In the genomic region with DNA sequence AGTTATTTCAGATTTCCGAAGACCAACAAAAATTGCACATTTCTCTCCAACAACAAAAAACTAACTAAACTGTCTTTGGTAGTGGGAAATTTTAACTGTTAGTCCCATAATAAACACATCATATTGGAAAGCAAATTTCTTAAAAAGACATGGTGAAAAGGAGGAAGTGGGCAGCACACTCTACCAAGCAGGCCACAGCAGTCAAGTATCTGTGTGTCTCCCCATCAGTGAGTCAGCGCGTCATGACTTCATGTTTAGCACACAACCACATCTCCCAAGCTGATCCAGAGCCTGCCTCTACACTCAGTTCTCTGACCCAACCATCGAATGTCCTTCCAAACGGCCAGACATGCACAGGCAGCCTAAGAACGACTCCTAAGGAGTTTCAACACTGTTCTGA, we compare ENCODE assay signal across 17 mouse cellular contexts. TPM values are rescaled to one million over a fixed set of nuclear protein-coding genes. Genes with fewer than 3 reads are reported as not detected.
A peak's percentile ranks its signal among the peaks of the same experiment; 100 is the strongest.
DNase-seq lines count a peak whose midpoint lies in the region; ATAC-seq and TF ChIP-seq lines count a peak whose summit lies in the region.
"Had no signal": no experiment of that assay in that cellular context is flagged by ENCODE, and none has a peak within 500 bp of the region (broad histone marks: within the 10 kb centered on the region; RNA-seq: fewer than 3 reads in every experiment).

No protein-coding gene starts in this region.

- peaks cover 59% of the 10 kb centered on the region for H3K4me1 ChIP-seq in forebrain, embryonic 10.5 days
- peaks cover 18% of the 10 kb centered on the region for H3K4me1 ChIP-seq in forebrain, embryonic 14.5 days (ENCODE audit: control insufficient read depth, insufficient read depth, low read length)
- H3K4me1 ChIP-seq in MEL (ENCODE audit: control insufficient read depth in 1 of 2, insufficient read depth in 2 of 2, low read length in 2 of 2), result peaks cover 8 to 34% of the 10 kb centered on the region in 2 experiments
- peaks cover 65% of the 10 kb centered on the region for H3K4me1 ChIP-seq in megakaryocyte, embryonic 14.5 days
- H3K4me1 ChIP-seq in stomach, embryonic 16.5 days (ENCODE audit: control insufficient read depth, insufficient read depth, low read length), result peaks cover 27% of the 10 kb centered on the region

- TF ChIP-seq POLR2A in MEL (IDR thresholded peaks at IDR 0.05; ENCODE audit: control insufficient read depth in 1 of 2, insufficient read depth in 1 of 2, low read depth in 1 of 2, low read length in 2 of 2, poor library complexity in 1 of 2), result no peak

- 74% methylated on average over 6 of the region's 6 CpGs for WGBS in forebrain, embryonic 10.5 days
- WGBS in forebrain, embryonic 14.5 days, result 69% methylated on average over 6 of the region's 6 CpGs
- 72% methylated on average over 6 of the region's 6 CpGs for WGBS in stomach, embryonic 16.5 days

- H3K79me2 ChIP-seq in MEL (ENCODE audit: control insufficient read depth, insufficient read depth, low read length, poor library complexity), result no peaks in the 10 kb centered on the region; the same call in 1 of the 2 replicates

- no peaks in the 10 kb centered on the region for H3K9me3 ChIP-seq in forebrain, embryonic 10.5 days
- no peaks in the 10 kb centered on the region for H3K9me3 ChIP-seq in forebrain, embryonic 14.5 days (replicated peaks; ENCODE audit: control insufficient read depth, low read length)
- H3K9me3 ChIP-seq in MEL (replicated peaks; ENCODE audit: insufficient read depth, low read length), result no peaks in the 10 kb centered on the region
- H3K9me3 ChIP-seq in megakaryocyte, embryonic 14.5 days, result no peaks in the 10 kb centered on the region
- H3K9me3 ChIP-seq in stomach, embryonic 16.5 days (replicated peaks; ENCODE audit: control insufficient read depth, low read length), result no peaks in the 10 kb centered on the region
- H3K9me3 ChIP-seq: hindbrain, embryonic 12.5 days had no signal

- no peaks in the 10 kb centered on the region for H3K36me3 ChIP-seq in forebrain, embryonic 10.5 days (replicated peaks)
- no peaks in the 10 kb centered on the region for H3K36me3 ChIP-seq in forebrain, embryonic 14.5 days (ENCODE audit: control insufficient read depth, insufficient read depth, low read length)
- H3K36me3 ChIP-seq in MEL (ENCODE audit: control insufficient read depth in 1 of 2, insufficient read depth in 2 of 2, low read length in 2 of 2), result peaks cover 0 to 30% of the 10 kb centered on the region in 2 experiments; a peak in 2 of 4 replicates
- H3K36me3 ChIP-seq in megakaryocyte, embryonic 14.5 days (replicated peaks; ENCODE audit: low read length), result no peaks in the 10 kb centered on the region
- no peaks in the 10 kb centered on the region for H3K36me3 ChIP-seq in stomach, embryonic 16.5 days (ENCODE audit: control insufficient read depth, insufficient read depth, low read length)
- H3K36me3 ChIP-seq: hindbrain, embryonic 12.5 days had no signal

- H3K9ac ChIP-seq in forebrain, embryonic 14.5 days (ENCODE audit: low read length), result no peak overlapping the region
- H3K9ac ChIP-seq in MEL (ENCODE audit: control insufficient read depth, low read depth, low read length, poor library complexity, severe bottlenecking), result peak overlapping the region; percentile 55
- H3K9ac ChIP-seq in stomach, embryonic 16.5 days (ENCODE audit: low read length), result no peak overlapping the region
- H3K9ac ChIP-seq: hindbrain, embryonic 12.5 days had no signal

- ATAC-seq in forebrain, embryonic 14.5 days, result no peak
- no peak for ATAC-seq in stomach, embryonic 16.5 days (ENCODE audit: insufficient read depth, low FRiP score)

- H3K27me3 ChIP-seq in forebrain, embryonic 10.5 days (ENCODE audit: poor library complexity, severe bottlenecking), result no peaks in the 10 kb centered on the region
- H3K27me3 ChIP-seq in forebrain, embryonic 14.5 days (replicated peaks; ENCODE audit: control insufficient read depth, insufficient read depth, low read length), result no peaks in the 10 kb centered on the region
- H3K27me3 ChIP-seq in MEL (ENCODE audit: control insufficient read depth in 1 of 2, insufficient read depth in 2 of 2, low read length in 2 of 2), result no peaks in the 10 kb centered on the region
- peaks cover 4% of the 10 kb centered on the region for H3K27me3 ChIP-seq in megakaryocyte, embryonic 14.5 days (replicated peaks)
- H3K27me3 ChIP-seq in stomach, embryonic 16.5 days (ENCODE audit: control insufficient read depth, insufficient read depth, low read length), result no peaks in the 10 kb centered on the region
- H3K27me3 ChIP-seq: hindbrain, embryonic 12.5 days had no signal

- H3K4me2 ChIP-seq in forebrain, embryonic 14.5 days (ENCODE audit: low read length), result no peak overlapping the region
- no peak overlapping the region for H3K4me2 ChIP-seq in stomach, embryonic 16.5 days (ENCODE audit: low read depth, low read length)
- H3K4me2 ChIP-seq: hindbrain, embryonic 12.5 days had no signal

- H3K27ac ChIP-seq in forebrain, embryonic 10.5 days, result 0 out of 2 replicates have a peak overlapping the region, but pooled peaks have one; percentile 21
- no peak overlapping the region for H3K27ac ChIP-seq in forebrain, embryonic 14.5 days (ENCODE audit: low read depth, low read length)
- peak overlapping the region; percentile 84 for H3K27ac ChIP-seq in MEL (ENCODE audit: control insufficient read depth, low read depth, low read length)
- H3K27ac ChIP-seq in stomach, embryonic 16.5 days (ENCODE audit: low read length), result 0 out of 2 replicates have a peak overlapping the region, but pooled peaks have one; percentile 21
- H3K27ac ChIP-seq: hindbrain, embryonic 12.5 days; kidney, postnatal 0 days had no signal

- no peak overlapping the region for H3K4me3 ChIP-seq in forebrain, embryonic 10.5 days
- no peak overlapping the region for H3K4me3 ChIP-seq in forebrain, embryonic 14.5 days (ENCODE audit: low read depth, low read length)
- peak overlapping the region in 1 of 2 experiments; percentile 50; a peak in 3 of 4 replicates for H3K4me3 ChIP-seq in MEL (ENCODE audit: control insufficient read depth in 1 of 2, insufficient read depth in 1 of 2, low read depth in 2 of 2, low read length in 2 of 2)
- H3K4me3 ChIP-seq in megakaryocyte, embryonic 14.5 days (replicated peaks), result peak overlapping the region; percentile 81
- no peak overlapping the region for H3K4me3 ChIP-seq in stomach, embryonic 16.5 days (replicated peaks; ENCODE audit: low read length)
- H3K4me3 ChIP-seq: hindbrain, embryonic 12.5 days had no signal

- TF ChIP-seq EP300 in MEL (IDR thresholded peaks at IDR 0.05; ENCODE audit: low read depth in 1 of 2, low read length in 2 of 2), result peak; percentile 30 to 52; a peak in 3 of 4 replicates

- no peak for TF ChIP-seq CTCF in MEL (IDR thresholded peaks at IDR 0.05 in 2 of 3, conservative IDR thresholded peaks at IDR 0.05 in 1 of 3; ENCODE audit: control insufficient read depth in 1 of 3, insufficient read depth in 1 of 3, low read depth in 2 of 3, low read length in 3 of 3, poor library complexity in 1 of 3, severe bottlenecking in 1 of 3)

- TF ChIP-seq RAD21 in MEL (IDR thresholded peaks at IDR 0.05; ENCODE audit: low read depth, low read length), result no peak

- DNase-seq in forebrain, embryonic 10.5 days (ENCODE audit: extremely low spot score, low spot score), result no peak
- DNase-seq in forebrain, embryonic 14.5 days (ENCODE audit: low spot score), result no peak
- peak; percentile 88 for DNase-seq in MEL (ENCODE audit: low read depth, low spot score)
- no peak for DNase-seq in testis, postnatal 10 days (ENCODE audit: low spot score)
- no peak for DNase-seq in cerebellum, adult 11 months
- no peak for DNase-seq in right cerebral cortex, adult 18-20 months
- DNase-seq: adrenal gland, postnatal 14 days; cerebellum, postnatal 36 days; gastrocnemius, postnatal 10 days; kidney, adult 18-20 months; layer of hippocampus, postnatal 36 days; liver; thymus, postnatal 36 days had no signal

TF ChIP-seq in MEL, 35 proteins besides CTCF, POLR2A, EP300 and RAD21 (continues in another document):
- TF ChIP-seq GABPA (IDR thresholded peaks at IDR 0.05; ENCODE audit: low read depth, low read length) (no peak), TBP (IDR thresholded peaks at IDR 0.05; ENCODE audit: low read depth, low read length) (no peak; the same call in 1 of the 2 replicates), MAFK (IDR thresholded peaks at IDR 0.05; ENCODE audit: borderline replicate concordance, low read depth, low read length) (no peak), POLR2AphosphoS2 (IDR thresholded peaks at IDR 0.05; ENCODE audit: low read length) (no peak), MAX (IDR thresholded peaks at IDR 0.05; ENCODE audit: low read length) (no peak), E2F4 (IDR thresholded peaks at IDR 0.05; ENCODE audit: borderline replicate concordance, low read depth, low read length) (no peak), MXI1 (IDR thresholded peaks at IDR 0.05; ENCODE audit: low read depth, low read length) (peak; percentile 46), USF1 (IDR thresholded peaks at IDR 0.05; ENCODE audit: low read depth, low read length) (no peak), CHD1 (IDR thresholded peaks at IDR 0.05; ENCODE audit: low read depth, low read length) (no peak), USF2 (IDR thresholded peaks at IDR 0.05; ENCODE audit: borderline replicate concordance in 1 of 2, insufficient read depth in 1 of 2, low read depth in 1 of 2, low read length in 2 of 2) (no peak), HCFC1 (IDR thresholded peaks at IDR 0.05; ENCODE audit: low read depth, low read length) (0 out of 2 replicates have a peak, but pooled peaks have one; percentile 20), ZMIZ1 (IDR thresholded peaks at IDR 0.05; ENCODE audit: low read depth, low read length) (no peak), SIN3A (IDR thresholded peaks at IDR 0.05; ENCODE audit: low read length) (peak; percentile 63; the same call in 1 of the 2 replicates), SMC3 (IDR thresholded peaks at IDR 0.05; ENCODE audit: low read depth, low read length) (no peak), KAT2A (conservative IDR thresholded peaks at IDR 0.05; ENCODE audit: low read depth, low read length) (no peak), NRF1 (IDR thresholded peaks at IDR 0.05; ENCODE audit: insufficient read depth, low read depth, low read length, poor library complexity, severe bottlenecking) (no peak), ZKSCAN1 (IDR thresholded peaks at IDR 0.05; ENCODE audit: low read depth, low read length) (no peak), ZNF384 (IDR thresholded peaks at IDR 0.05; ENCODE audit: low read depth, low read length) (no peak)

RNA-seq across cellular contexts. Expression of gene Lrrc1, which starts 17.5 kb away (rescaled TPM):
- 14.4 and 15.9 TPM in 2 replicates for polyA plus RNA-seq in forebrain, embryonic 10.5 days (2016; fragmentation: Nextera tagmentation; extraction: Ambion mirVana)
- polyA plus RNA-seq in forebrain, embryonic 14.5 days (2014; fragmentation: Nextera tagmentation; extraction: Ambion mirVana), result 8.2 and 10.6 TPM in 2 replicates
- total RNA-seq in MEL (2012; rRNA removed), result 5.3 and 5.7 TPM in 2 replicates
- polyA plus RNA-seq in MEL (2012; ENCODE audit: insufficient read depth in 1 of 2, insufficient read length in 2 of 2, low read depth in 1 of 2, low replicate concordance in 2 of 2, missing spikeins in 1 of 2), result 10 to 100 TPM in 1 of 2 experiments, not detected in 1; 12.1 TPM
- polyA plus RNA-seq in megakaryocyte, embryonic 14.5 days (2012; ENCODE audit: insufficient read depth, low replicate concordance), result 2.5 and 9.3 TPM in 2 replicates
- 17.7 and 19.2 TPM in 2 replicates for polyA plus RNA-seq in stomach, embryonic 16.5 days (2015; fragmentation: Nextera tagmentation; extraction: Ambion mirVana)
